Mouse (Mus musculus) liver, adult 10 weeks (tissue): ENCODE results near the gene Pla2g4d. TPM values are rescaled to one million over a fixed set of nuclear protein-coding genes. Genes with fewer than 3 reads are reported as not detected.

Experiments used
- polyA plus RNA-seq: library from polyadenylated mRNA; stranded (reverse); fragments of 350-450 nt; fragmentation: Illumina TruSeq; extraction: RNeasy Lipid Tissue Mini Kit (QIAGEN cat#74804); gene quantifications from one replicate; pipeline ENCODE4 v1.2.3, GENCODE M21; 2014; ENCODE audit warnings: low read depth, low replicate concordance

Gene Pla2g4d
- polyA plus RNA-seq: not detected

GRCm38 (mm10) chr2:120288995-120289394 lies at the start of gene Pla2g4d:
Pla2g4d (minus strand) TSS chr2:120289197.

DNA sequence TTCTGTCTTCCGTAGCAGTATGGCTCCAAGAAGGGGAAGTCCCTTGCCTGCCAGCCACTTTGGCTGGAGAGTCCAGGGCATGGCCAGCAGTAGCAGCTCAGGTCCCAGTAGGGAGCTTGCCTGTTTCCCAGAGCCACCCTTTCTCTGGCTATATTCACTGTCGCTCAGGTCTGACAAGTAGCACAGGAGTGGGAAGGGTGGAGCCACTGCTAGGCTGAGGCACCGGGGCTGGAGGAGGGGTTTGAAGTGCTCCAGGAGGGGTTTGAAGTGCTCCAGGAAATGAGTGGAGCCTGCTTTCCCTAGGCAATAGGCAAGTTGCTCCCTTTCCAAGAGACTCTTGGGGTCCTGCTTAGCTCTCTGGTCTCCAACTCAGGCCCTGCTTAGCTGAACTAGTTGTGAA lies 25.0 kb upstream of the Pla2g4d start, which contains the start of gene Pla2g4f:
Gene Pla2g4f, minus strand, starts transcription at position 190 of the 400 bp plus-strand sequence.

GRCm38 (mm10) chr2:120244679-120245420 lies 44.1 kb downstream of the Pla2g4d start, which contains the start of gene Pla2g4e:
Pla2g4e (minus strand) TSS chr2:120245335.

Other genes starting within 250 kb of the Pla2g4d start
- gene Ehd4, start 134.6 kb downstream of the Pla2g4d start, polyA plus RNA-seq: 3.3 TPM
- not detected for gene Pla2g4e, start 43.9 kb downstream of the Pla2g4d start, polyA plus RNA-seq
- gene Pla2g4f, start 25.0 kb upstream of the Pla2g4d start, polyA plus RNA-seq: not detected
- gene Vps39, start 63.9 kb upstream of the Pla2g4d start, polyA plus RNA-seq: 6.8 TPM
- gene Ganc, start 114.7 kb upstream of the Pla2g4d start, polyA plus RNA-seq: 19.2 TPM
- 11.8 TPM for gene Tmem87a, start 114.9 kb upstream of the Pla2g4d start, polyA plus RNA-seq
- gene Capn3, start 166.8 kb upstream of the Pla2g4d start, polyA plus RNA-seq: 0.29 TPM